18 mouse cellular contexts compared by ENCODE assay signal in the genomic region with DNA sequence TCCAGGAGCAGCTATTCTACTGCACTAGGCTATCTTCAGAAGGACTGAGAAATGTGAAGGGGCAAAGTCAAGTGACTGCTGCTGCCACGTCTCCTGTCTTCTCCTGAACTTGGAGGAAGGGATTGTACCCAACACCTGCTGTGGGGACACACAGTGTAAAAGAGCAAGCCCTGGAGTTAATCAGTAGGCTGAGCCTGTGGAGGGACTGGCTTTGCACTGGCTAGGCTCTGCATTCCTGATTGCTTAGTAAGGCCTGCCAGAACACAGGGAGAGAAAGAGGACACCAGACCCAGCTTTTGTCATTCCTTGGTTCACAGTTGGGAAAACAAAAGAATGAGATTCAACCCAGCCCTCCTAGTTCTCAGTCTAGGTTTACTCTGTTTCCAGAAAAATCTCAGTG.
DNase-seq lines count a peak whose midpoint lies in the region; ATAC-seq and TF ChIP-seq lines count a peak whose summit lies in the region.
"Had no signal": no experiment of that assay in that cellular context is flagged by ENCODE, and none has a peak within 500 bp of the region (broad histone marks: within the 10 kb centered on the region; RNA-seq: fewer than 3 reads in every experiment).

No protein-coding gene starts in this region.

- H3K9me3 ChIP-seq in heart, postnatal 0 days (replicated peaks; ENCODE audit: control insufficient read depth, low read length) = no peaks in the 10 kb centered on the region
- H3K9me3 ChIP-seq in embryonic facial prominence, embryonic 14.5 days (ENCODE audit: control insufficient read depth, low read length) = no peaks in the 10 kb centered on the region
- no peaks in the 10 kb centered on the region for H3K9me3 ChIP-seq in liver, postnatal 0 days (ENCODE audit: low read length)
- H3K9me3 ChIP-seq: forebrain, embryonic 10.5 days; hindbrain, embryonic 10.5 days; liver, embryonic 12.5 days; neural tube, embryonic 15.5 days had no signal

- no peak for TF ChIP-seq EP300 in heart, postnatal 0 days (IDR thresholded peaks at IDR 0.05; ENCODE audit: low read depth)
- TF ChIP-seq EP300 in liver, postnatal 0 days (IDR thresholded peaks at IDR 0.05; ENCODE audit: low read depth) = no peak

- H3K4me1 ChIP-seq in heart, postnatal 0 days (ENCODE audit: control insufficient read depth, insufficient read depth) = no peaks in the 10 kb centered on the region
- H3K4me1 ChIP-seq in embryonic facial prominence, embryonic 14.5 days (ENCODE audit: control insufficient read depth, insufficient read depth, low read length) = 0 out of 2 replicates have a peak, but pooled peaks cover 3% of the 10 kb centered on the region
- no peaks in the 10 kb centered on the region for H3K4me1 ChIP-seq in liver, postnatal 0 days (ENCODE audit: insufficient read depth)
- H3K4me1 ChIP-seq: hindbrain, embryonic 10.5 days; liver, embryonic 12.5 days; neural tube, embryonic 15.5 days had no signal

- H3K36me3 ChIP-seq in heart, postnatal 0 days (replicated peaks; ENCODE audit: control insufficient read depth, insufficient read depth, low read length) = no peaks in the 10 kb centered on the region
- H3K36me3 ChIP-seq in embryonic facial prominence, embryonic 14.5 days (ENCODE audit: control insufficient read depth, insufficient read depth, low read length) = no peaks in the 10 kb centered on the region
- no peaks in the 10 kb centered on the region for H3K36me3 ChIP-seq in liver, postnatal 0 days (replicated peaks; ENCODE audit: insufficient read depth, low read length)
- H3K36me3 ChIP-seq: forebrain, embryonic 10.5 days; G1E; hindbrain, embryonic 10.5 days; liver, embryonic 12.5 days; neural tube, embryonic 15.5 days had no signal

- no peaks in the 10 kb centered on the region for H3K27me3 ChIP-seq in heart, postnatal 0 days (ENCODE audit: control insufficient read depth, insufficient read depth, low read length)
- no peaks in the 10 kb centered on the region for H3K27me3 ChIP-seq in embryonic facial prominence, embryonic 14.5 days (replicated peaks; ENCODE audit: control insufficient read depth, insufficient read depth, low read length)
- no peaks in the 10 kb centered on the region for H3K27me3 ChIP-seq in liver, postnatal 0 days (ENCODE audit: insufficient read depth, low read length)
- H3K27me3 ChIP-seq: liver, embryonic 12.5 days; neural tube, embryonic 15.5 days had no signal

- WGBS in heart, postnatal 0 days = 15% methylated on average over 1 of the region's 1 CpGs
- WGBS in embryonic facial prominence, embryonic 14.5 days = 32% methylated on average over 1 of the region's 1 CpGs
- WGBS in liver, postnatal 0 days (ENCODE audit: insufficient replicate concordance) = 40% methylated on average over 1 of the region's 1 CpGs

- no peak for TF ChIP-seq CTCF in heart, postnatal 0 days (IDR thresholded peaks at IDR 0.05; ENCODE audit: low read depth)
- no peak for TF ChIP-seq CTCF in liver, postnatal 0 days (IDR thresholded peaks at IDR 0.05; ENCODE audit: low read depth)

- DNase-seq in embryo, embryonic 11 days = peak; percentile 8
- no peak for DNase-seq in embryo, embryonic 10.5 days (ENCODE audit: low spot score)
- peak; percentile 21 for DNase-seq in heart, postnatal 0 days (ENCODE audit: low spot score)
- no peak for DNase-seq in heart, postnatal 25 days (ENCODE audit: low spot score)
- peak; percentile 72 for DNase-seq in 3T3-L1 (ENCODE audit: low read depth, low spot score)
- peak; percentile 73 for DNase-seq in embryonic facial prominence, embryonic 14.5 days (ENCODE audit: low spot score)
- no peak for DNase-seq in liver, postnatal 0 days
- DNase-seq in testis, postnatal 14 days (ENCODE audit: low spot score) = no peak
- DNase-seq: cerebellum, adult 18-20 months; lung, postnatal 10 days; right cerebral cortex, adult 18-20 months had no signal

- intact Hi-C loops in heart, postnatal 25 days (cut with DNase I) = no loop called here

- H3K27ac ChIP-seq in heart, postnatal 0 days (ENCODE audit: low read depth) = no peak overlapping the region
- no peak overlapping the region for H3K27ac ChIP-seq in embryonic facial prominence, embryonic 14.5 days (replicated peaks; ENCODE audit: low read depth, low read length)
- no peak overlapping the region for H3K27ac ChIP-seq in liver, postnatal 0 days (ENCODE audit: low read depth)
- H3K27ac ChIP-seq: forebrain, embryonic 10.5 days; hindbrain, embryonic 10.5 days; liver, embryonic 12.5 days; neural tube, embryonic 15.5 days; stomach, postnatal 0 days had no signal

- H3K4me3 ChIP-seq in heart, postnatal 0 days (ENCODE audit: low read depth, low read length) = no peak overlapping the region
- H3K4me3 ChIP-seq in embryonic facial prominence, embryonic 14.5 days (ENCODE audit: low read depth, low read length) = no peak overlapping the region
- H3K4me3 ChIP-seq in liver, postnatal 0 days (ENCODE audit: low read depth, low read length) = no peak overlapping the region
- H3K4me3 ChIP-seq: forebrain, embryonic 10.5 days; hindbrain, embryonic 10.5 days; liver, embryonic 12.5 days; neural tube, embryonic 15.5 days had no signal

- no peak overlapping the region for H3K9ac ChIP-seq in heart, postnatal 0 days (replicated peaks; ENCODE audit: low read depth, low read length)
- H3K9ac ChIP-seq in embryonic facial prominence, embryonic 14.5 days (ENCODE audit: low read depth, low read length) = no peak overlapping the region
- no peak overlapping the region for H3K9ac ChIP-seq in liver, postnatal 0 days (replicated peaks)
- H3K9ac ChIP-seq: liver, embryonic 12.5 days; neural tube, embryonic 15.5 days had no signal

- ATAC-seq in heart, postnatal 0 days (ENCODE audit: insufficient read depth, low read depth) = peak; percentile 81; the same call in 1 of the 2 replicates
- ATAC-seq in embryonic facial prominence, embryonic 14.5 days (ENCODE audit: low read depth) = peak; percentile 86
- no peak for ATAC-seq in liver, postnatal 0 days
- ATAC-seq: inflammation-experienced regulatory T-cells, adult 6 months; liver, embryonic 12.5 days had no signal

- no peak overlapping the region for H3K4me2 ChIP-seq in heart, postnatal 0 days (ENCODE audit: low read depth, low read length)
- no peak overlapping the region for H3K4me2 ChIP-seq in embryonic facial prominence, embryonic 14.5 days (ENCODE audit: low read depth, low read length)
- no peak overlapping the region for H3K4me2 ChIP-seq in liver, postnatal 0 days (ENCODE audit: low read depth, low read length)
- H3K4me2 ChIP-seq: liver, embryonic 12.5 days; neural tube, embryonic 15.5 days had no signal

Comparison
In these comparisons a context has a peak if more than half of its experiments do, and no peak if none do; other contexts are left out.
1. DNase-seq: peak in embryo, embryonic 11 days (single experiment), heart, postnatal 0 days (single experiment), 3T3-L1 (single experiment) and embryonic facial prominence, embryonic 14.5 days (single experiment); none in embryo, embryonic 10.5 days (single experiment), heart, postnatal 25 days (single experiment), liver, postnatal 0 days (single experiment) and testis, postnatal 14 days (single experiment).